Mouse (Mus musculus) WW6 (cell line): ENCODE measurements around the gene Hdgfl3.
"Not testable (repeated sequence)": the region's sequence is repeated elsewhere in the genome, so short reads cannot be mapped to it uniquely, and the experiment has no call there.

Experiments
- DNase-seq: peaks from one replicate; pipeline ENCODE4 v3.0.0-alpha.2; 2013; ENCODE audit warnings: low read depth, low spot score

Hdgfl3 gene

GRCm38 (mm10) chr7:81855694-81856093 lies 78.6 kb downstream of the Hdgfl3 start, which contains the start of gene Gm10160:
TSS of gene Gm10160 (minus strand) at chr7:81855794.
- DNase-seq: no peak

- DNase-seq: no peak
Measured at GRCm38 (mm10) chr7:81854568-81855307, 79.5 kb downstream of the Hdgfl3 start.

- no peak for DNase-seq
Measured at GRCm38 (mm10) chr7:81851706-81852105, 82.6 kb downstream of the Hdgfl3 start.

- DNase-seq: no peak
Measured at GRCm38 (mm10) chr7:81850171-81850570, 84.1 kb downstream of the Hdgfl3 start.

GRCm38 (mm10) chr7:81849633-81850032 lies 84.6 kb downstream of the Hdgfl3 start:
- no peak for DNase-seq

- DNase-seq: no peak
Measured at GRCm38 (mm10) chr7:81849214-81849613, 85.1 kb downstream of the Hdgfl3 start.

- no peak for DNase-seq
Measured at GRCm38 (mm10) chr7:81847777-81848176, 86.5 kb downstream of the Hdgfl3 start.

GRCm38 (mm10) chr7:81847010-81847409 lies 87.3 kb downstream of the Hdgfl3 start:
- no peak for DNase-seq

GRCm38 (mm10) chr7:81846008-81846407 lies 88.3 kb downstream of the Hdgfl3 start:
- DNase-seq: no peak

- no peak for DNase-seq
Measured at GRCm38 (mm10) chr7:81845313-81845712, 89.0 kb downstream of the Hdgfl3 start.

- no peak for DNase-seq
Measured at GRCm38 (mm10) chr7:81844801-81845200, 89.5 kb downstream of the Hdgfl3 start.

- DNase-seq: no peak
Measured at GRCm38 (mm10) chr7:81843903-81844302, 90.4 kb downstream of the Hdgfl3 start.

- no peak for DNase-seq
Measured at GRCm38 (mm10) chr7:81842998-81843397, 91.3 kb downstream of the Hdgfl3 start.

- DNase-seq: no peak
Measured at GRCm38 (mm10) chr7:81842141-81842540, 92.1 kb downstream of the Hdgfl3 start.

GRCm38 (mm10) chr7:81841439-81841838 lies 92.8 kb downstream of the Hdgfl3 start:
- DNase-seq: no peak

- no peak for DNase-seq
Measured at GRCm38 (mm10) chr7:81840661-81841181, 93.6 kb downstream of the Hdgfl3 start.

- DNase-seq: no peak
Measured at GRCm38 (mm10) chr7:81839746-81840145, 94.5 kb downstream of the Hdgfl3 start.

GRCm38 (mm10) chr7:81837771-81838170 lies 96.5 kb downstream of the Hdgfl3 start:
- DNase-seq: not testable (repeated sequence)

GRCm38 (mm10) chr7:81835430-81835829 lies 98.8 kb downstream of the Hdgfl3 start:
- no peak for DNase-seq

GRCm38 (mm10) chr7:81834847-81835246 lies 99.4 kb downstream of the Hdgfl3 start:
- DNase-seq: no peak
